11 mouse cellular contexts compared by ENCODE assay signal in the genomic region with DNA sequence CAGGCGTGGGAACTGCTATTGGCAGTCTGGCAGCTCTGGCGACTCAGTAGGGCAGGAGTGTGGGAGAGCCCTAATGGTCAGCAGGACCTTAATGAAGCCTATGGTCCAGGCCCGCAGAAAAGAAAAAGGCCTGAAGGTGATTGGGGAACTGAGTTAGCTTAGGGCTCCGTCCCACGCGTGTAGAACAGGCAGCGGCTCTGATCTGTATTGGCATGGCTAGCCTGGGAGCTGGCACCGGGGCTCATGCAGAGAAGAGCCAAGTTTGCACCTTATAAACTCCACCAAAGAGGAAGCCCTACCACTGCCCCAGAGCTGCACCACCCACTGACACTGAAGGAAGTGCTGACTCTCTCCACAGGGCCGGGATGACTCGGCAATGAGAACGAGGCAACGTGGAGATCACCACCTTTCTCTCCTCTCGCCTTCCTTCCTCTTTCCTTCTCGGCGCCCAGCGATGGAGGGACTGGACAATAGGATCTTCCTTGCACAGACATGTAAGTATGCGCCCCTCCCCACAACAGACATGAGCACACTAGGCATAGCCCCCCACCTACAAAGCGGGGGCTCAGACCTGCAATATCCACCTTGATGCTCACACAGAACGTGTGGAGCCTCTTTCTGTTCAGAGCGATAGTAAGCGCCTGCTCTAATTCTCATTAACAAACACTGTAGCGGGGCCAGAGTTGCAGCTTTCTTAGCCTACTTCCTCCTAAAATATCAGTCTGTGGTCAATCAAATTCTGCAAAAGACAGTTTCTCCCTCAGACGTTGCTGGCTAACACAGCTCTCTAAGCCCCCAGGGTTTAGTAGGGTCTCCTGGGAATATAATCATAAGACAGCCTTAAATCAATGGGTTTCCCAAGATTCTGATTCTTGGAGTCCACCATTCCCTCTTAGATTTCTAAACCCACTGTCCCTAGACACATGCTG.
DNase-seq lines count a peak whose midpoint lies in the region; ATAC-seq lines count a peak whose summit lies in the region.
"Had no signal": no experiment of that assay in that cellular context is flagged by ENCODE, and none has a peak within 500 bp of the region (broad histone marks: within the 10 kb centered on the region; RNA-seq: fewer than 3 reads in every experiment).

No protein-coding gene starts in this region.

- ATAC-seq in heart, embryonic 12.5 days (ENCODE audit: insufficient number of reproducible peaks, low FRiP score): peak; percentile 83
- peak; percentile 89 for ATAC-seq in common myeloid progenitor, adult 5-6 weeks (replicated peaks; ENCODE audit: low read depth, poor library complexity, severe bottlenecking)
- ATAC-seq in stomach, embryonic 15.5 days (ENCODE audit: insufficient read depth, low FRiP score, low read depth): peak; percentile 84; the same call in 1 of the 2 replicates

- H3K27ac ChIP-seq in heart, embryonic 12.5 days (ENCODE audit: poor library complexity, severe bottlenecking): no peak overlapping the region
- no peak overlapping the region for H3K27ac ChIP-seq in stomach, embryonic 15.5 days
- H3K27ac ChIP-seq: limb, embryonic 13.5 days had no signal

- H3K4me3 ChIP-seq in heart, embryonic 12.5 days: no peak overlapping the region
- 0 out of 2 replicates have a peak overlapping the region, but pooled peaks have one; percentile 9 for H3K4me3 ChIP-seq in stomach, embryonic 15.5 days (replicated peaks)
- H3K4me3 ChIP-seq: hindbrain, embryonic 12.5 days; limb, embryonic 13.5 days had no signal

- no peak overlapping the region for H3K9ac ChIP-seq in heart, embryonic 12.5 days
- no peak overlapping the region for H3K9ac ChIP-seq in stomach, embryonic 15.5 days
- H3K9ac ChIP-seq: hindbrain, embryonic 12.5 days; limb, embryonic 13.5 days had no signal

- H3K27me3 ChIP-seq in heart, embryonic 12.5 days (replicated peaks): no peaks in the 10 kb centered on the region
- no peaks in the 10 kb centered on the region for H3K27me3 ChIP-seq in stomach, embryonic 15.5 days (replicated peaks)
- H3K27me3 ChIP-seq: hindbrain, embryonic 12.5 days; limb, embryonic 13.5 days had no signal

- no peaks in the 10 kb centered on the region for H3K4me1 ChIP-seq in heart, embryonic 12.5 days (replicated peaks)
- H3K4me1 ChIP-seq in stomach, embryonic 15.5 days: no peaks in the 10 kb centered on the region
- H3K4me1 ChIP-seq: limb, embryonic 13.5 days had no signal

- H3K36me3 ChIP-seq in heart, embryonic 12.5 days: 0 out of 2 replicates have a peak, but pooled peaks cover 4% of the 10 kb centered on the region
- H3K36me3 ChIP-seq in stomach, embryonic 15.5 days: no peaks in the 10 kb centered on the region
- H3K36me3 ChIP-seq: hindbrain, embryonic 12.5 days; limb, embryonic 13.5 days had no signal

- no peak for DNase-seq in heart, postnatal 4 days
- peak; percentile 21 for DNase-seq in lung, postnatal 14 days
- DNase-seq in adrenal gland, adult 18-20 months (ENCODE audit: low spot score in 2 of 2): no peak
- DNase-seq in ovary, postnatal 10 days (ENCODE audit: low spot score): no peak
- no peak for DNase-seq in layer of hippocampus, postnatal 36 days
- DNase-seq: cerebellum, postnatal 36 days had no signal

- peaks cover 5% of the 10 kb centered on the region; the same call in 1 of the 2 replicates for H3K9me3 ChIP-seq in heart, embryonic 12.5 days (replicated peaks)
- no peaks in the 10 kb centered on the region for H3K9me3 ChIP-seq in stomach, embryonic 15.5 days
- H3K9me3 ChIP-seq: hindbrain, embryonic 12.5 days; limb, embryonic 13.5 days had no signal

- no peak overlapping the region for H3K4me2 ChIP-seq in heart, embryonic 12.5 days
- H3K4me2 ChIP-seq in stomach, embryonic 15.5 days: 0 out of 2 replicates have a peak overlapping the region, but pooled peaks have one; percentile 0
- H3K4me2 ChIP-seq: hindbrain, embryonic 12.5 days; limb, embryonic 13.5 days had no signal

- 74% methylated on average over 23 of the region's 23 CpGs for WGBS in heart, embryonic 12.5 days
- WGBS in stomach, embryonic 15.5 days: 73% methylated on average over 23 of the region's 23 CpGs
